Mouse (Mus musculus): ENCODE data around the gene Cmip. TPM values are rescaled to one million over a fixed set of nuclear protein-coding genes. Genes with fewer than 3 reads are reported as not detected.

Cmip gene
- polyA plus RNA-seq, 1 experiment: 53.1 TPM

DNA sequence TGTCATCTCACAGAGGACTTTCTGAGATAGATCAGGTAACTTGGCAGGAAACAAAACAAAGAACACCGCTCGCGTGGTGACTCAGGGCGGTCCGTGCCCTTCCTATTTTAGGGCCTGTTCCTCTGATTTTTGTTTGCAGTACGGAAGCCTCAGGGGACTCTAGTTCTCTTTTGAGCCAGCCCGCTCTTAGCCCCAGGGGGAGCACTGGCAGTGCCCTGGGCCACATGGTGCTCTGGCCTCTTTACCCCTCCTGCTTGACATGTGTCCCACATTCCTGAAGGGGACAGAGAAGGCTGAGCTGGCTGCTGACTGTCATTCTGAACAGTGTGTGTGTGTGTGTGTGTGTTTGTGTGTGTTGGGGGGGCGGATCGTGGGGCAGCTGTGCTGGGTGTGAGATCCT lies 46.8 kb downstream of the Cmip start:
- 27% methylated on average over 9 of the region's 9 CpGs for WGBS
- DNase-seq: no peak

GRCm38 (mm10) chr8:117305405-117305804 lies 48.5 kb downstream of the Cmip start:
- no peak for DNase-seq
- H3K4me1 ChIP-seq (ENCODE audit: control insufficient read depth, insufficient read depth, low read length): peaks cover 21% of the 10 kb centered on the region
- H3K4me3 ChIP-seq (replicated peaks; ENCODE audit: extremely low read depth, low read depth, low read length): no peak overlapping the region
- TF ChIP-seq CTCF (IDR thresholded peaks at IDR 0.05; ENCODE audit: insufficient read depth, low read length) (no peak), POLR2A (IDR thresholded peaks at IDR 0.05; ENCODE audit: borderline replicate concordance, extremely low read depth, low read depth, low read length) (no peak)
- 27% methylated on average over 5 of the region's 5 CpGs for WGBS

More for the DNA sequence above, 46.8 kb downstream of the Cmip start:
- Histone ChIP-seq H3K4me1 (ENCODE audit: control insufficient read depth, insufficient read depth, low read length) (peaks cover 15% of the 10 kb centered on the region), H3K4me3 (replicated peaks; ENCODE audit: extremely low read depth, low read depth, low read length) (no peak overlapping the region)
- TF ChIP-seq CTCF (IDR thresholded peaks at IDR 0.05; ENCODE audit: insufficient read depth, low read length) (no peak), POLR2A (IDR thresholded peaks at IDR 0.05; ENCODE audit: borderline replicate concordance, extremely low read depth, low read depth, low read length) (no peak)

DNA sequence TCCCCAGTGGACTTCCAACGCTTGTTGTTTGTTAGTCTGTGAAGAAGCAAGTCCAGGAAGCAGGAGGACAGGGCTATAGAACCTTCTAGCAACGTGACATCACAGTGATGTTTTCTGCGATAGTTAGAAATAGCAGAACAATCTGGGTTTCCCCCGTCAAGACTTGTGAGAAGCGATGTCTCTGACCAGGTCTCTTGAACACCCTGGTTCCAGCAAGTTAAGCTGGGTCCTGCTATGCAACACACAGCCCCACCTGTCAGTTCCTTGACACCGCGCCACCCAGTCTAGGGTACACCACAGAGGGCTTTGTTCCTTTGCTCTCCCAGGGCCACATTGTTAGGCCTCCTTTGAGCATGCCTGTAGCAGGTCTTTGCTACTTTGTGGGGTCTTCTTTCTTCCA lies 49.9 kb downstream of the Cmip start:
- DNase-seq: no peak
- no peak for TF ChIP-seq POLR2A (IDR thresholded peaks at IDR 0.05; ENCODE audit: borderline replicate concordance, extremely low read depth, low read depth, low read length)
- TF ChIP-seq CTCF (IDR thresholded peaks at IDR 0.05; ENCODE audit: insufficient read depth, low read length): no peak
- no peak overlapping the region for H3K4me3 ChIP-seq (replicated peaks; ENCODE audit: extremely low read depth, low read depth, low read length)
- H3K4me1 ChIP-seq (ENCODE audit: control insufficient read depth, insufficient read depth, low read length): peaks cover 17% of the 10 kb centered on the region
- WGBS: 88% methylated on average over 7 of the region's 7 CpGs

DNA sequence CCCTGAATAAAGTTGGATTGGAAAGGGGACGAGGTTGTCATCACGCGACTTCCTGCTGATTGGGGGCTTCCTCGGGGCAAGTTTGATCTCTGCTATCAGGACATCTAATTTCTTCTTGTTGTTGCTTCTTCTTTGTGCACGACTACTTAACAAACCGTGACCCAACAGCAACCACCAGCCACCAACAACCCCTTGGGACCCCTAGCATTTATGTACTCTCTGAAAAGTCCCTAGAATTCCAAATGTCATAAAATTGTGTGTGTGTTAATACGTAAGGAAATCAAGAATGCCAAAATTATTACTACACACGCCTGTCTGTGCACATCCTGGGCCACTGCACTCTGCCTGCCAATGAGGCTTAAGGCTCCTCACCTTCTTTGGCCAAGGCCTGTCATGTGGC lies 50.4 kb downstream of the Cmip start:
- no peak for TF ChIP-seq CTCF (IDR thresholded peaks at IDR 0.05; ENCODE audit: insufficient read depth, low read length)
- no peak for TF ChIP-seq POLR2A (IDR thresholded peaks at IDR 0.05; ENCODE audit: borderline replicate concordance, extremely low read depth, low read depth, low read length)
- 72% methylated on average over 8 of the region's 8 CpGs for WGBS
- H3K4me1 ChIP-seq (ENCODE audit: control insufficient read depth, insufficient read depth, low read length): peaks cover 17% of the 10 kb centered on the region
- DNase-seq: no peak
- H3K4me3 ChIP-seq (replicated peaks; ENCODE audit: extremely low read depth, low read depth, low read length): no peak overlapping the region

DNA sequence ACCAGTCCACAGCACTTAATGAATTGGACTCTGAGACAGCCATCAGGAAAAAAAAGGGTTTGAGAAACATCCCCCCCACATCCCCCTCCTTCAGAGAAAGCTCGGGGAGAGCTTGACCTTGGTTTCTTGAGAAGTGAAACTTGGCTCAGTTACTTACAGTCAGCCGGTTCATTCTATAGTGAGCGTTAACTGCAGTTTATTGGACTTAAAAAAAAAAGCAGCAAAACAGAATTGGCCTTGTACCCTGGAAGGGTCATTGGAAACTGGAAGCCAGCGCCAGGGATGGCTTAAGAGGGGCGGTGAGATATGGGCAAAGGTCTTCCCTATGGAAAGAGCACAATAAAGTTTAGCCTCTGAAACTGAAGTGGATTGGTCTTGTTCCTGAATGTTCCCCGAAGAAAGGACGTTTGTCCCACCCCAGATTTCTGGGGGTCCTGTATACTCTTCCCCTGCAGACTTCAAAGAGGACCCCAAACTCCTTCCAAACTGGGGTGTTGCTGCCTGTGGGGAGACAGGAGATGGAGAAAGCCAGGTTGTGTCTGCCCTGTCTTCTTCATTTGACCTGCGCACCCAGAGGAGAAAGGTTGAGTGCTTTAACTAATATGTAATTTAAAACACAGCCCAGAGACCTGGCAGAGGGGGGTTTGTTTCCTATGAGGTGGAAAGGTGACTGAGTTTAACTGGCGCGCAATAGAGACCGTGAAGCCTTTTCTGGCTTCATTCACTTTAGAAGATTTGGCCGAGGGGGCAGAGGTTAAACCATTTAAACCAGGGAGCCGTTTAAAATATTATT lies 51.6 kb downstream of the Cmip start:
- no peak overlapping the region for H3K4me3 ChIP-seq (replicated peaks; ENCODE audit: extremely low read depth, low read depth, low read length)
- DNase-seq: no peak
- H3K4me1 ChIP-seq (ENCODE audit: control insufficient read depth, insufficient read depth, low read length): peaks cover 12% of the 10 kb centered on the region
- TF ChIP-seq POLR2A (IDR thresholded peaks at IDR 0.05; ENCODE audit: borderline replicate concordance, extremely low read depth, low read depth, low read length) (no peak), CTCF (IDR thresholded peaks at IDR 0.05; ENCODE audit: insufficient read depth, low read length) (no peak)
- 61% methylated on average over 13 of the region's 13 CpGs for WGBS

- peaks cover 13% of the 10 kb centered on the region; the same call in 1 of the 2 replicates for H3K4me1 ChIP-seq (ENCODE audit: control insufficient read depth, insufficient read depth, low read length)
These were observed 52.9 kb downstream of the Cmip start for GRCm38 (mm10) chr8:117309653-117310274.

DNA sequence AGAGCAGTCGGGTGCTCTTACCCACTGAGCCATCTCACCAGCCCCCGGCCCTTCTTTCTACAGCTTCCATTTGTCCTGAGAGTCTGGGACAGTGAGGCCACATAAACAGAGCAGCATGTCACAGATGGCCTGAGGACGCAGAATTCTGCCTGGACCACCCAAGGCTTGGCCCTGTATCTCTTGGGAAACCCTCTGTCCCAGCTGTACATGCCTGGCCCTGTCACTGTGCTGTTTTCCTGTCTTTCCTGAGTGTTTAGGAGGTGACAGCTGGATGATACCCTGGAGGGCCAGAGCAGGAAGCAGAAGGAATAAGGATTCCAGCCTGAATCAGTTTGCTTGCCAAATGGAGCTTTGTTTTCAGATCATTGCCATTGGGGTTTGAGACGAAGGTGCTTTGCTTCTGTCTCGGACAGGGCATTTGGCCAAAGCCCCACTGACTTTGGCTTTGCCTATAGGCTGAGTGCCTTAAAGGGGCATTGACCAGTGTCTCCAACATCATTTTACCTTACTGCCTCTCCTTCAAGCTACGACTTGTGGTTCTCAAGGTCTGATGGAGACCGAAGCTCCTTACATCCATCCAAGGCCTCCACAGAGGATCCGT lies 54.2 kb downstream of the Cmip start:
- 75% methylated on average over 8 of the region's 8 CpGs for WGBS
- TF ChIP-seq POLR2A (IDR thresholded peaks at IDR 0.05; ENCODE audit: borderline replicate concordance, extremely low read depth, low read depth, low read length): no peak
- no peak for TF ChIP-seq CTCF (IDR thresholded peaks at IDR 0.05; ENCODE audit: insufficient read depth, low read length)
- DNase-seq: no peak
- no peak overlapping the region for H3K4me3 ChIP-seq (replicated peaks; ENCODE audit: extremely low read depth, low read depth, low read length)
- peaks cover 13% of the 10 kb centered on the region; the same call in 1 of the 2 replicates for H3K4me1 ChIP-seq (ENCODE audit: control insufficient read depth, insufficient read depth, low read length)

More at GRCm38 (mm10) chr8:117309653-117310274, 52.9 kb downstream of the Cmip start:
- WGBS: 60% methylated on average over 12 of the region's 12 CpGs
- H3K4me3 ChIP-seq (replicated peaks; ENCODE audit: extremely low read depth, low read depth, low read length): no peak overlapping the region
- no peak for TF ChIP-seq POLR2A (IDR thresholded peaks at IDR 0.05; ENCODE audit: borderline replicate concordance, extremely low read depth, low read depth, low read length)
- no peak for TF ChIP-seq CTCF (IDR thresholded peaks at IDR 0.05; ENCODE audit: insufficient read depth, low read length)
- DNase-seq: no peak

- no peak for DNase-seq
- peaks cover 13% of the 10 kb centered on the region; the same call in 1 of the 2 replicates for H3K4me1 ChIP-seq (ENCODE audit: control insufficient read depth, insufficient read depth, low read length)
- WGBS: 53% methylated on average over 8 of the region's 8 CpGs
- TF ChIP-seq CTCF (IDR thresholded peaks at IDR 0.05; ENCODE audit: insufficient read depth, low read length): no peak
- no peak overlapping the region for H3K4me3 ChIP-seq (replicated peaks; ENCODE audit: extremely low read depth, low read depth, low read length)
These were observed 57.6 kb downstream of the Cmip start for GRCm38 (mm10) chr8:117314308-117314953.

DNA sequence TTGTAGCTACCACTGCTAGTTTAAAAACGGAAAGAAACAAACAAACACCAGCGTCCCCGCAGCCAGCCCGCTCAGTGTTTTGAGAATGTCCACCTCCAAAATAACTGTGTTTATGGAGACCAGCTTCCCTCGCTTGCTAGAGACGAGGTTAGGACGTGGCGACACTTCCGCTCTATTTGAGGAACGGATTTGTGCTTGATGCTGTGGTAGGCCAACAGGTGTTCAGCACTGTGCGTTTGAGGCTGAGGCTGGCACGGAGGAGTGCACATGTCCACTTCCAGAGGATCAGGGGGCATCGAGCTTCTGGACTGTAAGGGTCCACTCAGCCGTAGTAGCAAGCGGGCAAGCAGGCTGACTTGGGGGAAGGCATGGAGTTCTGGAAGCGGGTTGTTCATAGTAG lies 58.9 kb downstream of the Cmip start:
- DNase-seq: no peak
- TF ChIP-seq CTCF (IDR thresholded peaks at IDR 0.05; ENCODE audit: insufficient read depth, low read length) (no peak), POLR2A (IDR thresholded peaks at IDR 0.05; ENCODE audit: borderline replicate concordance, extremely low read depth, low read depth, low read length) (no peak)
- H3K4me1 ChIP-seq (ENCODE audit: control insufficient read depth, insufficient read depth, low read length): peaks cover 8% of the 10 kb centered on the region; the same call in 1 of the 2 replicates
- H3K4me3 ChIP-seq (replicated peaks; ENCODE audit: extremely low read depth, low read depth, low read length): no peak overlapping the region
- 83% methylated on average over 16 of the region's 16 CpGs for WGBS
